Mouse (Mus musculus) gastrocnemius, postnatal 4 days (tissue): Measurements from ENCODE around the gene Myh14. TPM values are rescaled to one million over a fixed set of nuclear protein-coding genes. Genes with fewer than 3 reads are reported as not detected.
"Not testable (repeated sequence)": the region's sequence is repeated elsewhere in the genome, so short reads cannot be mapped to it uniquely, and the experiment has no call there.

ENCODE experiments used
- DNase-seq, 2 experiments: peaks; one replicate each; pipeline ENCODE4 v3.0.0; 2021 to 2022; ENCODE audit warnings: low spot score in 2 of 2, mixed read lengths in 2 of 2
- long read RNA-seq, 2 experiments: library from polyadenylated mRNA; stranded (forward); transcript quantifications; one replicate each; pipeline ENCODE4 v2.0.0; 2021
- total RNA-seq, 2 experiments: library from RNA; stranded (reverse); gene quantifications; 2 replicates each; pipeline ENCODE4 v1.2.3; 2021

Gene Myh14
- 10 to 100 TPM; 25.7 to 26.6 TPM for total RNA-seq
- long read RNA-seq, experiment 1, full-length matches to known transcripts: 3 of 15 reads
- long read RNA-seq, experiment 1, partial matches to known transcripts: 8 of 15 reads
- long read RNA-seq, experiment 1, other reads (novel, unspliced or antisense): 4 of 15 reads
- long read RNA-seq, experiment 2, full-length matches to known transcripts: 3 of 36 reads
- long read RNA-seq, experiment 2, partial matches to known transcripts: 15 of 36 reads
- long read RNA-seq, experiment 2, other reads (novel, unspliced or antisense): 18 of 36 reads

DNA sequence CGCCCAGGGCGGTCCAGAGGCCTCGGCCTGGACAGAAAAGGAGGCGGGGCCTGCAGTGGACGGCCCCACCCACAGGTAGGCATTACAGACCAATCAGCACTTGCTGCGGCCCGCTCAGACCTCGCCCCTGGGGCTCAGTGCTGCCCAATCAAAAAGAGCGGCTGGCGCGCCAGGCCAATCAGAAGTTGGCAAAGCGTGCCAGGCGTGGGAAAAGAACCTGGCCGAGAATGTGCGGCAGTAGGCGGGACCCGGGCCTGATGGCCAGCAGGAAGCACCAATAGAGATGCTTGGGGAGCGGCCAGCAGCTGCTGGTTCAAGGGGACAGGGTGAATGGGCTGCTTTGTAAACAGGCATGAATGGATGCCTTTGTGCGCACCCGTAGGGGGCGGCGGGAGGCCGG, at the start of gene Myh14:
Gene Myh14 (minus strand): TSS at position 41 of the 400 bp plus-strand sequence.
- peak; percentile 58 to 78 for DNase-seq

- no peak for DNase-seq
These were observed 39.2 kb upstream of the Myh14 start for GRCm38 (mm10) chr7:44709881-44710280.

GRCm38 (mm10) chr7:44708574-44708973, 37.9 kb upstream of the Myh14 start, which contains the start of gene Izumo2:
TSS of gene Izumo2 (plus strand) at chr7:44708742.
- DNase-seq: no peak

- not testable (repeated sequence) for DNase-seq
These were observed 37.5 kb upstream of the Myh14 start for GRCm38 (mm10) chr7:44708093-44708492.

DNA sequence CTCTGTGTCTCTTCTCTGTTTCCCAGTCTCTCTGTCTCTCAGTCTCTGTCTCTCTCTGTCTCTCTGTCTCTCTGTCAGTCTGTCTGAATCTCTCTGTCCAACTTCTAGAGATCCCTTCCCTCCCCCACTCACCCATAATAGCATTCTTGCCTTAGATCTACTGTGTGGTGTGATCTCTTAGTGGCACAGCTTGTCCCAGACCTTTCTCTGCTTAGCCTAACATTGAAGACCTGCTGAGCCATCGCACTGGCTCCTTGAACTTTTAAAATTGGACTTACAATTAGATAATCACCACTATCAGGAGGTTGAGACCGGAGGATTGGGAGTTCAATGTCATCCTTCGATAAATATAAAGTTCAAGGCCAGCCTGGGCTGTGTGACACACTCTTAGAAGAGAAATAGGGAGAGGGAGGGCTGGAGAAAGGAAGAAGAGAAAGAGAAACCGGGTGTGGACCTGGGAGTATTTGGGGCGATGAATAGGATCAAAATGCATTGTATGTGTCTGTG, 36.6 kb upstream of the Myh14 start:
- DNase-seq: no peak

DNA sequence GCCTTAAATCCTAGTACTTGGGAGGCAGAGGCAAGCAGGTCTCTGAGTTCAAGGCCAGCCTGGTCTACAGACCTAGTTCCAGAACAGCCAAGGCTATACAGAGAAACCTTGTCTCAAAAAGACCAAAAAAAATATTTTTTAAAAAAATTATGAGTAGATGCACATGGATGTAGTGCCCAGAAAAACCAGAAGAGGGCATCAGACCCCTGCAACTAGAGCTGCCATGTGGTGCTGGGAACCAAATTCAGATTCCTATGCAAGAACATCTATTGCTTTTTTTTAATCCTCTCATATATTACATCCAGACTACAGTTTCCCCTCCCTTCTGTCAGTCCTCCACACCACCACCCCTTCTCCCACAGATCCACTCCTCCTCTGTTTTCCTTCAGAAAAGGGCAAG, 35.7 kb upstream of the Myh14 start:
- DNase-seq: no peak

DNA sequence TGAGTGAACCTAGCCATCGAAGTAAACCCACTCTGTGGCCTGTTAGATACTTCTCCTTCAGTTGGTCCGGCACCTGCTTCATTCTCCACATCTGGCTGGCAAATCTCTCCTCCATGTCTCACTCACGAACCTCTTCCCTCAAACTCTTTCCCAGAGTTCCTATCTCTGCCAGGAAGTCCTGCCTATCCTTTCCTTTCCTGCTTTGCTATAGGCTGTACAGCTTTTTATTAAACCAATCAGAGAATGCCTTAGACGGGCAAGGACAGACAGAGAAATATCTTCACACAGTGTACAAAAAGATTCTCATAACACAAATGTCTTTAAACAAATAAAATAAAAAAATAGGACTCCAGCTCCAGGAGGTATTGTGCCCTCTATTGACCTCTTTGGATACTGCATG, 34.4 kb upstream of the Myh14 start:
- no peak for DNase-seq

- DNase-seq: no peak
These were observed 33.7 kb upstream of the Myh14 start for GRCm38 (mm10) chr7:44704363-44704762.

DNA sequence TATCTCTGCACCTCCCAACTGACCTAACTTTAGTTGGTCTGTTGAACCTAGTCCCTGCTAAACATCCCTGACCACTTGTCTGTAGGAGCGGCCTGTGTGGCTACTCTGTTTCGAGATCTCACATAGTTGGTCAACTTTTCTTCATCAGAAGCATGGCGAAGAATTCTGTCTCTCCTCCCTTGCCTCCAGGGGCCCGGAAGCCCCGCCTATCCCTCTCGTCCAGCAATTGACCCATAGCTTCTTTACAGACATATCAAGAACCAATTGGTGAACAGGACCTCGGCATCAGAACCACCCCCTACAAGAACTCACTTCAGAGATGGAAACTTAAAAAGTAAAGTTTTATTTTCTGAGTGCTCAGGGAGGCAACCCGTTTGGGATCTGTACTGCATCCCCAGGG, 32.3 kb upstream of the Myh14 start:
- no peak for DNase-seq

GRCm38 (mm10) chr7:44701921-44702320, 31.3 kb upstream of the Myh14 start:
- DNase-seq: no peak

GRCm38 (mm10) chr7:44697980-44698379, 27.3 kb upstream of the Myh14 start:
- DNase-seq: no peak

- peak; percentile 55 to 79 for DNase-seq
These were observed 26.6 kb upstream of the Myh14 start for GRCm38 (mm10) chr7:44697191-44697710.

GRCm38 (mm10) chr7:44695223-44695622, 24.6 kb upstream of the Myh14 start:
- DNase-seq: no peak

DNA sequence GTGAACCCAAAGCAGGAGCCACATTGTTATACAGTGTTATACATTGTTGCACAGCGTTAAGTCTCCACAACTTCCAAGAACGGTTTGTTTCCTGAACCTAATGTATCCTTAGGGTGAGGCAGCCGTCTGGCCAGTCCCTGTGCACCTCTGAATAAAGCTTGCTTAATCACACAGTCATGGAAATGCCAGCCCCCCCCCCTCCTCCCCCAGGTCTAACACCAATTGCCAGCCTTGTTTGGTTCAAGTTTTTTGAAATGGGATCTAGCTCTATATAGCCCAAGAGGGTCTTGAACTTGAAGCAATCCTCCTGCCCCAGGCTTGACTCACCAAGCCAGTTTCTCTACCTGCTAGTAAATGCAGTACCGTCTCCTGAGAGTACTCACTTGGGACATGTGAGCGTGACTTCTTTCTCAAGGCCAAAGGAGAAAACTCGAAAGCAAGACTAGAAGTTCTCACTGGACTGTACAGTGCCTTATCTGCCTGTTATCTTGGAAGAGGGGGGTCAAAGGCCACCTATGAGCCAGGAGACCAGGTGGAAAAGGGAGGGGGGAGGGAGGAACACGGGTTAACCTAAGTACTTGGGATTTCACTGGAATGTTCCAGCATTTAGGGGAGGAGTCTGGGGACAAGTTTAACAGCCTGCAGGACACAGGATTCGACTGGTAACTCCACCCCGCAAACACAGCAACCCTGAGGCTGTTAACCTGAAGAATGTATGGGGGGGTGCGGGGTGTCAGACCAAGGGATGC, 23.0 kb upstream of the Myh14 start:
- no peak for DNase-seq

DNA sequence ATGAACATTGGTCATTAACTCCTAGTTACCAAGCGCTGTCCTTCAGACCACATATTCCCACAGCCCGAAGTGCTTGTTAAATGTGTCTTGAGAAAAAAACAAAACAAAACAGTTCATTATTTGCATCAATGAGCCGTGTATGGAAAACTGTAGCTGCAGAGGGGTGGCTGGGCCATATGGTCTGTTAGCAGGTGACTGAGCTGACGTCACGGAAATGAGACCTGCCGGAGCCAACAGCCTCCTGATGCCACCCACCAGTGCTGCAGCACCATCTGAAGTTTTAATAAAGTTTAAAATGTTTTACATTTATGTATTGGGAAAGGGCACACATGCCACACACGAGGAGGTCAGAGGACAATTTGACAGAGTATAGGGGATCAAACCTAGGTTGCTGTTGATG, 18.7 kb upstream of the Myh14 start:
- no peak for DNase-seq

GRCm38 (mm10) chr7:44688890-44689289, 18.2 kb upstream of the Myh14 start:
- no peak for DNase-seq

- no peak for DNase-seq
These were observed 15.1 kb upstream of the Myh14 start for GRCm38 (mm10) chr7:44685531-44686402.

- no peak for DNase-seq
These were observed 13.0 kb upstream of the Myh14 start for GRCm38 (mm10) chr7:44683656-44684055.

- no peak for DNase-seq
These were observed 6.0 kb upstream of the Myh14 start for GRCm38 (mm10) chr7:44676611-44677010.

DNA sequence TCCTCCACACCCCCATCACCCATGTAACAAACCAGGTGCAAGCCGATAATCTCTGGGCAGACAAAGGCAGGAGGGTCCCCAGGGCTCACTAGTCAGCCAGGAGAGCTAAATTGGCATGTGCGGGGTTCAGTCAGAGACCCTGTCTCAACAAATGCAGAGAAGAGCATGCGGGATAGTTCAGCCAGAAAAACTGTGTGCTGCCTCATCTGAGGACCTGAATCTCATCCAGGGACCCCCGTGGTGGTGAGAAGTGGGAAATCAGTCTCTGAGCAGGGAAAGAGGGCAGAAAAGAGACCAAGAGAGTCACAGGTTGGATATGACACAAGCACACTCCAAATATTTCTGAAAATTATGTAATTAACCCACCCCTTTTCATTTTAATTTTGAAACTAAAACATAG, 5.5 kb upstream of the Myh14 start:
- no peak for DNase-seq

- no peak for DNase-seq
These were observed 4.5 kb upstream of the Myh14 start for GRCm38 (mm10) chr7:44675171-44675570.
